Mouse (Mus musculus) lung, postnatal 0 days (tissue): ENCODE data around the gene Slc7a6os.

Experiments
- CTCF ChIP-seq: IDR thresholded peaks from 2 replicates; pipeline ENCODE4 v1.5.1; 2016; ENCODE audit warnings: antibody characterized with exemption, mild to moderate bottlenecking
- EP300 ChIP-seq: IDR thresholded peaks from 2 replicates; pipeline ENCODE4 v1.6.1; 2016; ENCODE audit warnings: antibody characterized with exemption, mild to moderate bottlenecking, control low read depth

GRCm38 (mm10) chr8:106211421-106211820 lies 686 bp upstream of the Slc7a6os start:
- TF ChIP-seq EP300: no peak
- TF ChIP-seq CTCF: no peak
